Mouse (Mus musculus) right cerebral cortex, adult 18-20 months (tissue): Measurements from ENCODE around the gene Nxf7.
"Not testable (repeated sequence)": the region's sequence is repeated elsewhere in the genome, so short reads cannot be mapped to it uniquely, and the experiment has no call there.

Source experiments
- DNase-seq: peaks from one replicate; pipeline ENCODE4 v3.0.0; 2022; ENCODE audit warnings: mixed read lengths

The Nxf7 gene

GRCm38 (mm10) chrX:135598677-135599076, at the start of gene Nxf7:
Gene Nxf7 (minus strand): TSS chrX:135598777.
- no peak for DNase-seq

DNA sequence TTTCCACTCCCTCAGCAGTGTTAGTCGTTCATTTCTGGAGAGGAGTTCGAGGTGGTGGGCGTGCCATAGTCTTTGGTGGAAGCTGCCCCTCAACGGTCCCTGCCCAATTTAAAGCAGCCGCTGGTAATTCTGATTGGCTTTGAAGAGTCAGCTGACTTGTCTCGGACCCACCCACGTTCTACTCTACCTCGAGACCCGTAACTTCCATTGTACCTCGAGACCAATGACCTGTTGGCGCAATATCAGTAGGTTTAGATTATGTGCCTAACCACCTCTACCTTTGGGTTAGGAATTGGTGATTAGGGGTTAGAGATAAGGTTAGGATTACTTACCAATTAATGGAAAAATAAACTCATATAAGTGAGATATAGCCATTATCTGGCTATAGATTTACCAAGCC, 29.0 kb upstream of the Nxf7 start, which contains the start of gene Prame:
TSS of gene Prame (minus strand) at position 101 of the 400 bp plus-strand sequence.
- no peak for DNase-seq

DNA sequence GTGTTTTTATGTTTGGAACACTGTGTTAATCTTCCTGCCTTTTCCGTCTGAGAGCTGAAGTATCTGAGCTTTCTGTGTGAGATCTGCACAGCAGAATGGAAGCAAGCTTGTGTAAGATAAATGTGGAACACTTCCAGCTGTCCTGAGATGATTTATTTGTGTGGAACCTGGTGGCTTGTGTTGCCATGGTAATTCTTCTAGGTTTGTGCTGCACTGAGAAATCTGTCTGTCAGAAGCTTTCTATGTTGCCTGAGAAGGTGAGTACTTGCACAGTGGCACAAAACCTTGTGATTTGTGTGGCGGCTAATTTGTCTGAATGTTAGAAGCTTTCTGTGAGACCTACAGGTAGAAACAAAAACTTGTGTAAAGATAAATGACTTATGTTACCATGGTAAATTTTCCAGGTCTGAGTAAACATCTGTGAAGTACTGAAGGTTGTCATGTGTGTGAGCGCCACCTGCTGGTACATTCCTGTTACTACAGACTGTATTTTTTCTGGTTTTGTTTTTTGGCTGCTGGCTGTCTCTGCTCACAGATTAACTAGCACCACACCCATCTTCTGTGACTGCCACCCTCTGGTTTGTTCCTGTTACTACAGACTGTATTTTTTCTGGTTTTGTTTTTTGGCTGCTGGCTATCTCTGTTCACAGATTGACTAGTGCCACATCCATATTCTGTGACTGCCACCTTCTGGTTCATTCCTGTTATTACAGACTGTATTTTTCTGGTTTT, 2.9 kb upstream of the Nxf7 start:
- peak; percentile 55 for DNase-seq

DNA sequence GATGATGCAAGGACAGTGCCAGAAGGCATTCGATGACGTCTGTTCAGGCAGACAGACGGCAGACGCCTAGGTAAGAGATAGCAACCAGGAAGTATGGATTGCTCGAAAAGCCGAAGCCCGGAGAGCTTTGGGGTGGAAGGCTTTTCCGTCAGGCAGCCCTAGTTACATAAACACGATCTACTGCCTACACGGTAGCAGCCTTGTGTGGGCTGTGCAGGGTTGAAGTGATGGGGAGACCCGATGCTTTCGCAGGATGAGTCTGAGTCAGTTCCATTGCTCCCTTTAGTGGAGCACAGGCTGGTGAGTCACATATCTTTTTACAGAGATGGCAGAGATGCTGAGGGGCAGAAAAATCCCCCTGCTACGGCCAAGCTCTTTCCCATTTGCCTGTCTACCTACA, 481 bp downstream of the Nxf7 start:
- DNase-seq, result peak; percentile 84

DNA sequence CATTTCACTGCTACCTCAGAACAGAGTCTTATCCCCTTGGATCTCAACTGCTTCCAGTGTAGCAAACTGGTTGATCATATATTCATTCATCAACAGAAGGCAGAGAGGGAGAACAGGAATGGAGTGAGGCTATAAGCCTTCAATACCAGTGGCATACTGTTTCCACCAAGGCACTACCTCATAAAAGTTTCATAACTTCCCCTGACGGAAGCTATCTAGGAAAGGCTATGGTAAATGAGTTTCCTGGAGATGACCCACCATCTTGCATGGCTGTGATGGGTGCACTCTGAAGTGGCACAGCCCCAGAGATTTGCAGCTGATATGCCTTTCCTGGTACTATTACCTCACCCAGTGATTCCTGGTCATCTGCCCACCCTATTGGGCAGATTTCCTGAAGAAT, 22.2 kb downstream of the Nxf7 start:
- no peak for DNase-seq

GRCm38 (mm10) chrX:135574958-135575628, 23.5 kb downstream of the Nxf7 start:
- DNase-seq, result not testable (repeated sequence)

GRCm38 (mm10) chrX:135574261-135574957, 24.2 kb downstream of the Nxf7 start:
- DNase-seq, result not testable (repeated sequence)

GRCm38 (mm10) chrX:135569467-135569866, 29.1 kb downstream of the Nxf7 start:
- DNase-seq, result peak; percentile 60

DNA sequence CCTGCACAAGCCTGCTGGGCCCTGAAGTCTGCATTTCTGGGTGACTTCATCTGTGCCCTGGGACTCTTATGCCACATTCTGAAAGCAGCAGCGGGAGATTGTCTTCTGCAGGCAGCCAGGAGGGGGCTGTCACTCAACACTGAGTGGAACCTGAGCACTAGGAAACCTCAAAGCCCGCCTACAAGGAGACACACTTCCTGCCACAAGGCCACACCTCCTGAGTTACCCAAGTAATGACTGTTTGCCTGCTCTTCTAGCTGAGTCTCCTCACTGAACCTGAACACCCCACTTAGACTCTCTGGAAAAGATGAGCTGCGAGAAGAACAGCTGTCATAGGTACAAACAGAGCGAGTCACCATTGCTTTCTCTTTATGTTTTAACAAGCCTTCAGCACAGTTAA, 33.6 kb downstream of the Nxf7 start:
- DNase-seq, result not testable (repeated sequence)

DNA sequence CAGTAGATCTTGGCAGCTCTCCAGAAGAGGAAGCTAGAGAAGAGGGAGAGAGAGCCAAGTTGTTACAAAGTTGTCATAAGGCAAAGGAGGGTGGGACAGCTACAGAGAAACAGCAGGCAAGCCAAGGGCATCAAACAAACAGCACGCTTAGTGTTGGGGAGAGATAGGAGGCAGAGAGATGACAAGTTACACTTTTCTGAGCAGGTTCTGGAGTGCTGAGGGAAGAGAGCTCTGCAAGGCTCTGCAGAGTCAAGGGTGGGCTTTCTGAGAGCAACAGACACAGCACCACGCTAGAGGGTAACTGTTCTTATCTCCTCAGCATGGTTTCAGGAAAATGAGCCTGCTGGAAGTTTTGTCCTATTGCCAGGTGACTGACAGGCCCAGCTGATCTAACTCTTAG, 35.7 kb downstream of the Nxf7 start:
- no peak for DNase-seq

- DNase-seq, result not testable (repeated sequence)
Measured at GRCm38 (mm10) chrX:135561693-135562092, 36.9 kb downstream of the Nxf7 start.

- peak; percentile 6 for DNase-seq
Measured at GRCm38 (mm10) chrX:135560933-135561332, 37.6 kb downstream of the Nxf7 start.

DNA sequence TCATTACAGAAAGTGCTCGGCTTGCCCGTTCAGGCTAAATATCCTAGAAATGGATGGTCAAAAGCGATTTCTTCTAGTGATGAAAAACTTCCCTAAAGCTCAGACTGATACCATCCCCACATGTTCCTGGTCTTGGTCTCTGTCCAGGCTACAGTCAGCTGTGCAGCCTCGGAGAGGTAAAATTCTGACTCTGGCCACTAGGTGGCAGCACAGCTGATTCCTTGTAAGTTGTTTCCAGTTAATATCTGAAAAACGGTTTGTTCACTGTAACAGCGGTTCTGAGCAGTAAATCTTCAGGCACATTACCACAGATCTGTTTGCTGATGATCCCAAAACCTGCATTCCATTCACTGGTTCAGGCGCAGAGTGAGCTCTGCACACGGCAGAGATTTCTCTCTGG, 38.9 kb downstream of the Nxf7 start:
- DNase-seq, result peak; percentile 41
